Mouse (Mus musculus): ENCODE data around the gene Mchr1. TPM values are rescaled to one million over a fixed set of nuclear protein-coding genes. Genes with fewer than 3 reads are reported as not detected.
"Not testable (repeated sequence)": the region's sequence is repeated elsewhere in the genome, so short reads cannot be mapped to it uniquely, and the experiment has no call there.

Mchr1 gene
- polyA plus RNA-seq, 1 experiment from 2014 or later: 0.49 TPM

- H3K27me3 ChIP-seq (ENCODE audit: control insufficient read depth, insufficient read depth, low read length); ATAC-seq (replicated peaks; ENCODE audit: low FRiP score); H3K9ac ChIP-seq (ENCODE audit: low read length); H3K27ac ChIP-seq (ENCODE audit: low read depth, low read length); H3K4me2 ChIP-seq (ENCODE audit: low read depth, low read length, severe bottlenecking); DNase-seq (ENCODE audit: low spot score); H3K9me3 ChIP-seq (ENCODE audit: control insufficient read depth, low read length); H3K4me1 ChIP-seq (replicated peaks; ENCODE audit: control insufficient read depth, insufficient read depth, low read length); H3K36me3 ChIP-seq (ENCODE audit: control insufficient read depth, insufficient read depth, low read length); H3K4me3 ChIP-seq (ENCODE audit: low read depth, low read length): not testable (repeated sequence)
- 75% methylated on average over 8 of the region's 8 CpGs for WGBS
These were observed 15.2 kb upstream of the Mchr1 start for GRCm38 (mm10) chr15:81220051-81220450.

GRCm38 (mm10) chr15:81221446-81221845 is 13.9 kb upstream of the Mchr1 start:
- Histone ChIP-seq H3K4me1 (replicated peaks; ENCODE audit: control insufficient read depth, insufficient read depth, low read length) (no peaks in the 10 kb centered on the region), H3K4me2 (ENCODE audit: low read depth, low read length, severe bottlenecking) (no peak overlapping the region), H3K27me3 (ENCODE audit: control insufficient read depth, insufficient read depth, low read length) (no peaks in the 10 kb centered on the region), H3K9me3 (ENCODE audit: control insufficient read depth, low read length) (no peaks in the 10 kb centered on the region), H3K9ac (ENCODE audit: low read length) (no peak overlapping the region), H3K27ac (ENCODE audit: low read depth, low read length) (no peak overlapping the region), H3K4me3 (ENCODE audit: low read depth, low read length) (no peak overlapping the region), H3K36me3 (ENCODE audit: control insufficient read depth, insufficient read depth, low read length) (no peaks in the 10 kb centered on the region)
- 85% methylated on average over 6 of the region's 6 CpGs for WGBS
- ATAC-seq (replicated peaks; ENCODE audit: low FRiP score): no peak
- DNase-seq (ENCODE audit: low spot score): no peak

GRCm38 (mm10) chr15:81225016-81225415 is 10.3 kb upstream of the Mchr1 start:
- H3K27ac ChIP-seq (ENCODE audit: low read depth, low read length): no peak overlapping the region
- ATAC-seq (replicated peaks; ENCODE audit: low FRiP score): no peak
- DNase-seq (ENCODE audit: low spot score): no peak
- H3K36me3 ChIP-seq (ENCODE audit: control insufficient read depth, insufficient read depth, low read length): no peaks in the 10 kb centered on the region
- H3K4me1 ChIP-seq (replicated peaks; ENCODE audit: control insufficient read depth, insufficient read depth, low read length): no peaks in the 10 kb centered on the region
- no peaks in the 10 kb centered on the region for H3K27me3 ChIP-seq (ENCODE audit: control insufficient read depth, insufficient read depth, low read length)
- H3K9ac ChIP-seq (ENCODE audit: low read length): no peak overlapping the region
- no peak overlapping the region for H3K4me2 ChIP-seq (ENCODE audit: low read depth, low read length, severe bottlenecking)
- H3K4me3 ChIP-seq (ENCODE audit: low read depth, low read length): no peak overlapping the region
- WGBS: 86% methylated on average over 10 of the region's 10 CpGs
- H3K9me3 ChIP-seq (ENCODE audit: control insufficient read depth, low read length): no peaks in the 10 kb centered on the region

GRCm38 (mm10) chr15:81225732-81226131 is 9.6 kb upstream of the Mchr1 start:
- H3K36me3 ChIP-seq (ENCODE audit: control insufficient read depth, insufficient read depth, low read length): no peaks in the 10 kb centered on the region
- H3K27me3 ChIP-seq (ENCODE audit: control insufficient read depth, insufficient read depth, low read length): no peaks in the 10 kb centered on the region
- ATAC-seq (replicated peaks; ENCODE audit: low FRiP score) (no peak), DNase-seq (ENCODE audit: low spot score) (no peak)
- no peaks in the 10 kb centered on the region for H3K4me1 ChIP-seq (replicated peaks; ENCODE audit: control insufficient read depth, insufficient read depth, low read length)
- no peak overlapping the region for H3K4me2 ChIP-seq (ENCODE audit: low read depth, low read length, severe bottlenecking)
- H3K9me3 ChIP-seq (ENCODE audit: control insufficient read depth, low read length): no peaks in the 10 kb centered on the region
- WGBS: 80% methylated on average over 6 of the region's 6 CpGs
- no peak overlapping the region for H3K27ac ChIP-seq (ENCODE audit: low read depth, low read length)
- no peak overlapping the region for H3K4me3 ChIP-seq (ENCODE audit: low read depth, low read length)
- H3K9ac ChIP-seq (ENCODE audit: low read length): no peak overlapping the region

GRCm38 (mm10) chr15:81226796-81227195 is 8.5 kb upstream of the Mchr1 start:
- Histone ChIP-seq H3K4me3 (ENCODE audit: low read depth, low read length) (no peak overlapping the region), H3K4me1 (replicated peaks; ENCODE audit: control insufficient read depth, insufficient read depth, low read length) (no peaks in the 10 kb centered on the region), H3K36me3 (ENCODE audit: control insufficient read depth, insufficient read depth, low read length) (no peaks in the 10 kb centered on the region), H3K9ac (ENCODE audit: low read length) (no peak overlapping the region), H3K4me2 (ENCODE audit: low read depth, low read length, severe bottlenecking) (no peak overlapping the region), H3K9me3 (ENCODE audit: control insufficient read depth, low read length) (no peaks in the 10 kb centered on the region), H3K27ac (ENCODE audit: low read depth, low read length) (no peak overlapping the region), H3K27me3 (ENCODE audit: control insufficient read depth, insufficient read depth, low read length) (no peaks in the 10 kb centered on the region)
- DNase-seq (ENCODE audit: low spot score): no peak
- WGBS: 68% methylated on average over 4 of the region's 4 CpGs
- ATAC-seq (replicated peaks; ENCODE audit: low FRiP score): no peak

- H3K4me3 ChIP-seq (ENCODE audit: low read depth, low read length): no peak overlapping the region
- H3K27me3 ChIP-seq (ENCODE audit: control insufficient read depth, insufficient read depth, low read length): no peaks in the 10 kb centered on the region
- no peak for DNase-seq (ENCODE audit: low spot score)
- H3K4me2 ChIP-seq (ENCODE audit: low read depth, low read length, severe bottlenecking): no peak overlapping the region
- no peaks in the 10 kb centered on the region for H3K9me3 ChIP-seq (ENCODE audit: control insufficient read depth, low read length)
- ATAC-seq (replicated peaks; ENCODE audit: low FRiP score): no peak
- no peaks in the 10 kb centered on the region for H3K36me3 ChIP-seq (ENCODE audit: control insufficient read depth, insufficient read depth, low read length)
- 95% methylated on average over 3 of the region's 3 CpGs for WGBS
- no peaks in the 10 kb centered on the region for H3K4me1 ChIP-seq (replicated peaks; ENCODE audit: control insufficient read depth, insufficient read depth, low read length)
- H3K9ac ChIP-seq (ENCODE audit: low read length): no peak overlapping the region
- H3K27ac ChIP-seq (ENCODE audit: low read depth, low read length): no peak overlapping the region
These were observed 8.0 kb upstream of the Mchr1 start for GRCm38 (mm10) chr15:81227275-81227674.

GRCm38 (mm10) chr15:81228258-81228657 is 7.0 kb upstream of the Mchr1 start:
- ATAC-seq (replicated peaks; ENCODE audit: low FRiP score): no peak
- Histone ChIP-seq H3K9me3 (ENCODE audit: control insufficient read depth, low read length) (no peaks in the 10 kb centered on the region), H3K4me1 (replicated peaks; ENCODE audit: control insufficient read depth, insufficient read depth, low read length) (no peaks in the 10 kb centered on the region), H3K27ac (ENCODE audit: low read depth, low read length) (no peak overlapping the region), H3K36me3 (ENCODE audit: control insufficient read depth, insufficient read depth, low read length) (no peaks in the 10 kb centered on the region), H3K27me3 (ENCODE audit: control insufficient read depth, insufficient read depth, low read length) (no peaks in the 10 kb centered on the region), H3K4me2 (ENCODE audit: low read depth, low read length, severe bottlenecking) (no peak overlapping the region), H3K4me3 (ENCODE audit: low read depth, low read length) (no peak overlapping the region), H3K9ac (ENCODE audit: low read length) (no peak overlapping the region)
- no peak for DNase-seq (ENCODE audit: low spot score)
- 90% methylated on average over 3 of the region's 3 CpGs for WGBS

GRCm38 (mm10) chr15:81229791-81230190 is 5.5 kb upstream of the Mchr1 start:
- Histone ChIP-seq H3K36me3 (ENCODE audit: control insufficient read depth, insufficient read depth, low read length) (no peaks in the 10 kb centered on the region), H3K9ac (ENCODE audit: low read length) (no peak overlapping the region), H3K4me2 (ENCODE audit: low read depth, low read length, severe bottlenecking) (no peak overlapping the region), H3K27me3 (ENCODE audit: control insufficient read depth, insufficient read depth, low read length) (no peaks in the 10 kb centered on the region), H3K4me3 (ENCODE audit: low read depth, low read length) (no peak overlapping the region), H3K27ac (ENCODE audit: low read depth, low read length) (no peak overlapping the region), H3K4me1 (replicated peaks; ENCODE audit: control insufficient read depth, insufficient read depth, low read length) (no peaks in the 10 kb centered on the region), H3K9me3 (ENCODE audit: control insufficient read depth, low read length) (no peaks in the 10 kb centered on the region)
- no peak for DNase-seq (ENCODE audit: low spot score)
- ATAC-seq (replicated peaks; ENCODE audit: low FRiP score): no peak
- 76% methylated on average over 3 of the region's 3 CpGs for WGBS

- H3K9ac ChIP-seq (ENCODE audit: low read length): no peak overlapping the region
- DNase-seq (ENCODE audit: low spot score) (no peak), ATAC-seq (replicated peaks; ENCODE audit: low FRiP score) (no peak)
- no peaks in the 10 kb centered on the region for H3K27me3 ChIP-seq (ENCODE audit: control insufficient read depth, insufficient read depth, low read length)
- 84% methylated on average over 7 of the region's 7 CpGs for WGBS
- no peak overlapping the region for H3K27ac ChIP-seq (ENCODE audit: low read depth, low read length)
- peaks cover 5% of the 10 kb centered on the region; the same call in 1 of the 2 replicates for H3K4me1 ChIP-seq (replicated peaks; ENCODE audit: control insufficient read depth, insufficient read depth, low read length)
- H3K4me2 ChIP-seq (ENCODE audit: low read depth, low read length, severe bottlenecking): no peak overlapping the region
- H3K36me3 ChIP-seq (ENCODE audit: control insufficient read depth, insufficient read depth, low read length): no peaks in the 10 kb centered on the region
- H3K4me3 ChIP-seq (ENCODE audit: low read depth, low read length): no peak overlapping the region
- H3K9me3 ChIP-seq (ENCODE audit: control insufficient read depth, low read length): no peaks in the 10 kb centered on the region
These were observed 4.0 kb upstream of the Mchr1 start for GRCm38 (mm10) chr15:81231325-81231724.
